Mouse (Mus musculus) heart, postnatal 14 days (tissue): ENCODE measurements around the gene Ccno. TPM values are rescaled to one million over a fixed set of nuclear protein-coding genes. Genes with fewer than 3 reads are reported as not detected.

Source experiments
- DNase-seq, 2 experiments: peaks; one replicate each; pipeline ENCODE4 v3.0.0; 2021 to 2022
- intact Hi-C: fragments of 180-260 bp; cut with DNase I; formaldehyde crosslinking; loops from one replicate; pipeline ENCODE4 v1.15.1; 2025
- long read RNA-seq, 2 experiments: library from polyadenylated mRNA; stranded (forward); transcript quantifications; one replicate each; pipeline ENCODE4 v2.0.0; 2021
- total RNA-seq, 2 experiments: library from RNA; stranded (reverse); gene quantifications; 2 replicates each; pipeline ENCODE4 v1.2.3; 2021

Ccno gene
- under 1 TPM in 1 of 2 experiments, not detected in 1; 0.19 TPM for total RNA-seq
- long read RNA-seq, experiment 1, result 0 reads
- long read RNA-seq, experiment 2, result 0 reads

GRCm38 (mm10) chr13:112987532-112987943 is at the start of gene Ccno:
Gene Ccno, plus strand, starts transcription at chr13:112987802.
- intact Hi-C loops, result loop anchor here (5.0 kb wide), 2 partner anchors 45 to 60 kb away; partner anchors contain the start of genes Dhx29 and Mtrex

GRCm38 (mm10) chr13:112938130-112938529 is 49.5 kb upstream of the Ccno start:
- intact Hi-C loops, result no loop called here
- no peak for DNase-seq

More at GRCm38 (mm10) chr13:112987532-112987943, at the start of gene Ccno:
- peak; percentile 91 to 93 for DNase-seq

- intact Hi-C loops, result no loop called here
- no peak for DNase-seq
Observed at GRCm38 (mm10) chr13:112941879-112942330, 45.7 kb upstream of the Ccno start.

- DNase-seq, result no peak
- intact Hi-C loops, result no loop called here
Observed at GRCm38 (mm10) chr13:112945312-112945711, 42.3 kb upstream of the Ccno start.

GRCm38 (mm10) chr13:112945900-112946299 is 41.7 kb upstream of the Ccno start:
- DNase-seq, result no peak
- intact Hi-C loops, result no loop called here

GRCm38 (mm10) chr13:112954067-112954466 is 33.5 kb upstream of the Ccno start:
- intact Hi-C loops, result no loop called here
- no peak for DNase-seq

GRCm38 (mm10) chr13:112963081-112963480 is 24.5 kb upstream of the Ccno start:
- DNase-seq, result no peak
- intact Hi-C loops, result no loop called here

- DNase-seq, result no peak
- intact Hi-C loops, result no loop called here
Observed at GRCm38 (mm10) chr13:112964421-112964820, 23.2 kb upstream of the Ccno start.

GRCm38 (mm10) chr13:112967267-112967666 is 20.3 kb upstream of the Ccno start:
- intact Hi-C loops, result no loop called here
- DNase-seq, result no peak

GRCm38 (mm10) chr13:112976720-112977119 is 10.9 kb upstream of the Ccno start:
- intact Hi-C loops, result no loop called here

GRCm38 (mm10) chr13:112985605-112986450 is 1.8 kb upstream of the Ccno start:
- intact Hi-C loops, result loop anchor here (5.0 kb wide), 2 partner anchors 46 to 59 kb away; partner anchors contain the start of genes Dhx29 and Mtrex
- DNase-seq, result no peak

More at GRCm38 (mm10) chr13:112976720-112977119, 10.9 kb upstream of the Ccno start:
- DNase-seq, result no peak

GRCm38 (mm10) chr13:112986451-112986950 is 1.1 kb upstream of the Ccno start:
- intact Hi-C loops, result loop anchor here (5.0 kb wide), 2 partner anchors 46 to 59 kb away; partner anchors contain the start of genes Dhx29 and Mtrex
- DNase-seq, result no peak

- intact Hi-C loops, result loop anchor here (5.0 kb wide), 2 partner anchors 44 to 61 kb away; partner anchors contain the start of genes Dhx29 and Mtrex
- no peak for DNase-seq
Observed at GRCm38 (mm10) chr13:112987991-112988390, 389 bp downstream of the Ccno start.

- intact Hi-C loops, result loop anchor here (5.0 kb wide), 2 partner anchors 43 to 62 kb away; partner anchors contain the start of genes Dhx29 and Mtrex
- DNase-seq, result no peak
Observed at GRCm38 (mm10) chr13:112988866-112989265, 1.3 kb downstream of the Ccno start.

GRCm38 (mm10) chr13:112989541-112989940 is 1.9 kb downstream of the Ccno start:
- peak in 1 of 2 experiments; percentile 17 for DNase-seq
- intact Hi-C loops, result loop anchor here (5.0 kb wide), 2 partner anchors 43 to 62 kb away; partner anchors contain the start of genes Dhx29 and Mtrex

- intact Hi-C loops, result no loop called here
- no peak for DNase-seq
Observed at GRCm38 (mm10) chr13:112990346-112990745, 2.7 kb downstream of the Ccno start.

GRCm38 (mm10) chr13:112993531-112994152 is 6.0 kb downstream of the Ccno start, which contains the start of gene Mcidas:
Gene Mcidas, plus strand, starts transcription at chr13:112993845.
- DNase-seq, result peak in 1 of 2 experiments; percentile 16
- intact Hi-C loops, result no loop called here

GRCm38 (mm10) chr13:112994191-112994590 is 6.6 kb downstream of the Ccno start:
- intact Hi-C loops, result no loop called here
- DNase-seq, result peak; percentile 23 to 52

- intact Hi-C loops, result no loop called here
- DNase-seq, result no peak
Observed at GRCm38 (mm10) chr13:112996407-112996806, 8.8 kb downstream of the Ccno start.

GRCm38 (mm10) chr13:112997369-112997768 is 9.8 kb downstream of the Ccno start:
- no peak for DNase-seq
- intact Hi-C loops, result no loop called here
